Mouse (Mus musculus): ENCODE measurements at regions not wholly inside any gene's neighbourhood (a gene's known extent, or its start where the extent isn't known, plus 50 kb on each side); places are given as distances from the start of the nearest gene placed in this dataset.
"Not testable (repeated sequence)": the region's sequence is repeated elsewhere in the genome, so short reads cannot be mapped to it uniquely, and the experiment has no call there.

- DNase-seq (ENCODE audit: extremely low spot score, low spot score), result no peak
These were observed 57.1 kb downstream of the Pou4f1 start for GRCm38 (mm10) chr14:104410730-104411129.

- no peak for DNase-seq (ENCODE audit: extremely low spot score, low spot score)
These were observed 57.5 kb downstream of the Pou4f1 start for GRCm38 (mm10) chr14:104410292-104410691.

- no peak for DNase-seq (ENCODE audit: extremely low spot score, low spot score)
These were observed 61.7 kb downstream of the Pou4f1 start for GRCm38 (mm10) chr14:104406062-104406461.

GRCm38 (mm10) chr14:104389297-104390071 lies 78.3 kb downstream of the Pou4f1 start:
- DNase-seq (ENCODE audit: extremely low spot score, low spot score), result no peak

- no peak for DNase-seq (ENCODE audit: extremely low spot score, low spot score)
These were observed 78.9 kb downstream of the Pou4f1 start for GRCm38 (mm10) chr14:104388879-104389278.

GRCm38 (mm10) chr14:104380986-104381385 lies 86.8 kb downstream of the Pou4f1 start:
- no peak for DNase-seq (ENCODE audit: extremely low spot score, low spot score)

GRCm38 (mm10) chr14:104372776-104373175 lies 95.0 kb downstream of the Pou4f1 start:
- no peak for DNase-seq (ENCODE audit: extremely low spot score, low spot score)

- DNase-seq (ENCODE audit: extremely low spot score, low spot score), result no peak
These were observed 111.2 kb downstream of the Pou4f1 start for GRCm38 (mm10) chr14:104356636-104357035.

GRCm38 (mm10) chr14:104336783-104337182 lies 131.0 kb downstream of the Pou4f1 start:
- DNase-seq (ENCODE audit: extremely low spot score, low spot score), result not testable (repeated sequence)

- DNase-seq (ENCODE audit: extremely low spot score, low spot score), result no peak
These were observed 141.7 kb downstream of the Pou4f1 start for GRCm38 (mm10) chr14:104326089-104326488.

GRCm38 (mm10) chr14:104300141-104300540 lies 167.7 kb downstream of the Pou4f1 start:
- no peak for DNase-seq (ENCODE audit: extremely low spot score, low spot score)

- DNase-seq (ENCODE audit: extremely low spot score, low spot score), result no peak
These were observed 169.5 kb downstream of the Pou4f1 start for GRCm38 (mm10) chr14:104298312-104298711.

- DNase-seq (ENCODE audit: extremely low spot score, low spot score), result no peak
These were observed 170.2 kb downstream of the Pou4f1 start for GRCm38 (mm10) chr14:104297316-104298311.

- no peak for DNase-seq (ENCODE audit: extremely low spot score, low spot score)
These were observed 174.0 kb downstream of the Pou4f1 start for GRCm38 (mm10) chr14:104293814-104294213.

GRCm38 (mm10) chr14:104293147-104293546 lies 174.7 kb downstream of the Pou4f1 start:
- no peak for DNase-seq (ENCODE audit: extremely low spot score, low spot score)

- no peak for DNase-seq (ENCODE audit: extremely low spot score, low spot score)
These were observed 187.4 kb downstream of the Pou4f1 start for GRCm38 (mm10) chr14:104280353-104280752.

GRCm38 (mm10) chr14:104279890-104280289 lies 187.9 kb downstream of the Pou4f1 start:
- no peak for DNase-seq (ENCODE audit: extremely low spot score, low spot score)

- DNase-seq (ENCODE audit: extremely low spot score, low spot score), result no peak
These were observed 193.0 kb downstream of the Pou4f1 start for GRCm38 (mm10) chr14:104274752-104275151.

GRCm38 (mm10) chr14:104264919-104265764 lies 202.7 kb downstream of the Pou4f1 start:
- DNase-seq (ENCODE audit: extremely low spot score, low spot score), result no peak

- no peak for DNase-seq (ENCODE audit: extremely low spot score, low spot score)
These were observed 250.8 kb downstream of the Pou4f1 start for GRCm38 (mm10) chr14:104216965-104217364.

GRCm38 (mm10) chr14:104210719-104211118 lies 257.1 kb downstream of the Pou4f1 start:
- DNase-seq (ENCODE audit: extremely low spot score, low spot score), result no peak

Data from neural tube, embryonic 10.5 days (tissue).